In the genomic region with DNA sequence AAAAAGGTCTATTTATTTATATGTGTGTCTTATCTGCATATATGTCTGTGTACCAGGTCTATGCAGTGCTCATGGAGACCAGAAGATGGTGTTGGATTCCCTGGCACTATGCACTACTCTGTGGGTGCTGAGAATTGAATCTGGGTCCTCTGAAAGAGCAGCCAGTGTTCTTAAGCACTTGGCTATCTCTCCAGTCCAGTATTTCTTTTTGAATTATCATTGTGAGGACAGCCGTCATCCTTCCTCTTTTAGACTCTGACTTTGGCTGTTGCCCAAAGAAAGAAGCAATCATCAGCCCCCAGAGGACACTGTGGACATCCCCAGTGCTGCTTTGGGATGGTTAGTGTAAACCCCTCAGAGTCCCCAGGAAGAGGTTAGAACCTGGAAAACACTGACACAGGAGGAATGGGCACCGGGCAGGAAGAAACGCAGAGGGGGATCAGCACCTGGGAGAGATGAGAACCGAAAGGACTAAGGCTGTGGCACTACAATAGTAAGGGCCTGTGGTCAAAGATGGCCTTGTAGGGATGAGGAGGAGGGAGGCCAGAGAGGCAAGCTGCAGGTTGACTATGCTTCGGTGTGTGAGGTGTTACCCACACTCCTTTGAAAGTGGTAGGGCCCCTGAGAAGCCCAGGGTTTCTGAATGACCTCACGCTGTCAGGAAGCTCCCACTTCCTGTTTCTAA, we compare ENCODE assay signal across 10 mouse cellular contexts. TPM values are rescaled to one million over a fixed set of nuclear protein-coding genes. Genes with fewer than 3 reads are reported as not detected.
DNase-seq lines count a peak whose midpoint lies in the region; ATAC-seq and TF ChIP-seq lines count a peak whose summit lies in the region.
"Had no signal": no experiment of that assay in that cellular context is flagged by ENCODE, and none has a peak within 500 bp of the region (broad histone marks: within the 10 kb centered on the region; RNA-seq: fewer than 3 reads in every experiment).

No protein-coding gene starts in this region.

- H3K9ac ChIP-seq in liver, embryonic 11.5 days (ENCODE audit: low read depth, low read length) = no peak overlapping the region
- H3K9ac ChIP-seq: embryonic facial prominence, embryonic 15.5 days; midbrain, embryonic 13.5 days had no signal

- intact Hi-C loops in gastrocnemius, adult 2 months (cut with DNase I) = no loop called here
- intact Hi-C loops in gastrocnemius, postnatal 36 days (cut with DNase I) = no loop called here

- H3K27me3 ChIP-seq in liver, embryonic 11.5 days (replicated peaks; ENCODE audit: control insufficient read depth, insufficient read depth, low read length) = 0 out of 2 replicates have a peak, but pooled peaks cover 2% of the 10 kb centered on the region
- H3K27me3 ChIP-seq: embryonic facial prominence, embryonic 15.5 days had no signal

- DNase-seq in gastrocnemius, adult 2 months = no peak
- no peak for DNase-seq in gastrocnemius, postnatal 36 days
- DNase-seq in heart, adult 9 months (ENCODE audit: low spot score in 2 of 2) = peak; percentile 61 to 74
- DNase-seq in liver, embryonic 11.5 days (ENCODE audit: low spot score) = no peak
- DNase-seq in c-Kit-positive CD71-positive TER-119-positive erythroid progenitor cells, embryonic 14.5 days (ENCODE audit: low spot score) = no peak
- DNase-seq in cerebellum, adult 18-20 months = no peak
- DNase-seq in gastrocnemius, adult 8-10 months (ENCODE audit: low spot score in 2 of 2) = no peak

- TF ChIP-seq CTCF in gastrocnemius, adult 2 months (IDR thresholded peaks at IDR 0.05) = no peak

- WGBS in liver, embryonic 11.5 days = 19% methylated on average over 6 of the region's 6 CpGs

- H3K4me3 ChIP-seq in gastrocnemius, adult 2 months = no peak overlapping the region
- no peak overlapping the region for H3K4me3 ChIP-seq in liver, embryonic 11.5 days (ENCODE audit: low read depth, low read length)
- H3K4me3 ChIP-seq: embryonic facial prominence, embryonic 15.5 days; midbrain, embryonic 13.5 days had no signal

- H3K36me3 ChIP-seq in liver, embryonic 11.5 days (ENCODE audit: control insufficient read depth, insufficient read depth, low read length) = no peaks in the 10 kb centered on the region
- H3K36me3 ChIP-seq: embryonic facial prominence, embryonic 15.5 days; midbrain, embryonic 13.5 days had no signal

- H3K4me2 ChIP-seq in liver, embryonic 11.5 days = peak overlapping the region; percentile 26; the same call in 1 of the 2 replicates
- H3K4me2 ChIP-seq: embryonic facial prominence, embryonic 15.5 days; midbrain, embryonic 13.5 days had no signal

- peaks cover 25% of the 10 kb centered on the region for H3K4me1 ChIP-seq in liver, embryonic 11.5 days (replicated peaks; ENCODE audit: control insufficient read depth, insufficient read depth, low read length)
- H3K4me1 ChIP-seq: midbrain, embryonic 13.5 days had no signal

- H3K9me3 ChIP-seq in liver, embryonic 11.5 days (ENCODE audit: control insufficient read depth, low read length) = no peaks in the 10 kb centered on the region
- H3K9me3 ChIP-seq: embryonic facial prominence, embryonic 15.5 days; midbrain, embryonic 13.5 days had no signal

- peak overlapping the region; percentile 72 for H3K27ac ChIP-seq in gastrocnemius, adult 2 months
- peak overlapping the region; percentile 21; the same call in 1 of the 2 replicates for H3K27ac ChIP-seq in liver, embryonic 11.5 days (ENCODE audit: low read depth, low read length)
- H3K27ac ChIP-seq: embryonic facial prominence, embryonic 15.5 days; midbrain, embryonic 13.5 days had no signal

- ATAC-seq in liver, embryonic 11.5 days (replicated peaks; ENCODE audit: low FRiP score) = no peak; the same call in 1 of the 2 replicates
- peak; percentile 79 for ATAC-seq in megakaryocyte progenitor cell, adult 5-6 weeks (replicated peaks; ENCODE audit: poor library complexity)
- ATAC-seq: midbrain, embryonic 13.5 days had no signal

RNA-seq across cellular contexts. Expression of gene Atp2a3, which starts 15.0 kb away (rescaled TPM):
- 1 to 10 TPM; 5.1 to 6.2 TPM for total RNA-seq in gastrocnemius, adult 2 months (2021)
- total RNA-seq in gastrocnemius, postnatal 36 days (2021) = 1 to 10 TPM; 6.4 to 7.6 TPM
- 23.5 and 25.9 TPM in 2 replicates for polyA plus RNA-seq in liver, embryonic 11.5 days (2014; fragmentation: Nextera tagmentation; extraction: Ambion mirVana)
- total RNA-seq in megakaryocyte progenitor cell, adult 5-6 weeks (2015) = 52.1 and 63.7 TPM in 2 replicates
- 74.9 and 82.5 TPM in 2 replicates for total RNA-seq in megakaryocyte progenitor cell, adult 5-6 weeks (2017)
- total RNA-seq in gastrocnemius, adult 8-10 months (2022) = 1 to 10 TPM; 3.4 to 6.6 (median 4.9) TPM

RNA-seq across cellular contexts. Expression of gene P2rx1, which starts 52.9 kb away (rescaled TPM):
- total RNA-seq in gastrocnemius, adult 2 months (2021) = under 1 TPM; 0.15 to 0.56 TPM
- total RNA-seq in gastrocnemius, postnatal 36 days (2021) = under 1 TPM; 0.20 to 0.32 TPM
- polyA plus RNA-seq in liver, embryonic 11.5 days (2014; fragmentation: Nextera tagmentation; extraction: Ambion mirVana) = 17.6 and 18.8 TPM in 2 replicates
- total RNA-seq in megakaryocyte progenitor cell, adult 5-6 weeks (2015) = 6.8 and 9.3 TPM in 2 replicates
- 3.8 and 5.2 TPM in 2 replicates for total RNA-seq in megakaryocyte progenitor cell, adult 5-6 weeks (2017)
- total RNA-seq in gastrocnemius, adult 8-10 months (2022) = under 1 TPM; 0.24 to 0.52 (median 0.34) TPM

Comparison
In these comparisons a context has a peak if more than half of its experiments do, and no peak if none do; other contexts are left out.
1. DNase-seq: peak in heart, adult 9 months (2 of 2); none in gastrocnemius, adult 2 months (single experiment), gastrocnemius, postnatal 36 days (0 of 2), liver, embryonic 11.5 days (single experiment), c-Kit-positive CD71-positive TER-119-positive erythroid progenitor cells, embryonic 14.5 days (single experiment), cerebellum, adult 18-20 months (0 of 2) and gastrocnemius, adult 8-10 months (0 of 2).
2. RNA of gene Atp2a3, which starts 15.0 kb away (total RNA-seq): 52.1 to 82.5 TPM in megakaryocyte progenitor cell, adult 5-6 weeks; 6.4 to 7.6 TPM in gastrocnemius, postnatal 36 days, 5.1 to 6.2 TPM in gastrocnemius, adult 2 months and 3.4 to 6.6 TPM in gastrocnemius, adult 8-10 months; every median in the first group is over 4 times any median in the second.